19 mouse cellular contexts compared by ENCODE assay signal in genomic region chr10:69328656-69329046, GRCm38 (mm10). TPM values are rescaled to one million over a fixed set of nuclear protein-coding genes. Genes with fewer than 3 reads are reported as not detected.
DNase-seq lines count a peak whose midpoint lies in the region; ATAC-seq and TF ChIP-seq lines count a peak whose summit lies in the region.
"Had no signal": no experiment of that assay in that cellular context is flagged by ENCODE, and none has a peak within 500 bp of the region (broad histone marks: within the 10 kb centered on the region; RNA-seq: fewer than 3 reads in every experiment).

No protein-coding gene starts in this region.

- no peaks in the 10 kb centered on the region for H3K36me3 ChIP-seq in forebrain, postnatal 0 days (ENCODE audit: insufficient read depth)
- H3K36me3 ChIP-seq in forebrain, embryonic 14.5 days (ENCODE audit: control insufficient read depth, insufficient read depth, low read length) = no peaks in the 10 kb centered on the region
- H3K36me3 ChIP-seq in intestine, embryonic 15.5 days = 0 out of 2 replicates have a peak, but pooled peaks cover 4% of the 10 kb centered on the region
- H3K36me3 ChIP-seq in forebrain, embryonic 15.5 days = no peaks in the 10 kb centered on the region

- H3K27me3 ChIP-seq in forebrain, postnatal 0 days (ENCODE audit: insufficient read depth, low read length) = no peaks in the 10 kb centered on the region
- no peaks in the 10 kb centered on the region for H3K27me3 ChIP-seq in forebrain, embryonic 14.5 days (replicated peaks; ENCODE audit: control insufficient read depth, insufficient read depth, low read length)
- H3K27me3 ChIP-seq in intestine, embryonic 15.5 days (replicated peaks) = no peaks in the 10 kb centered on the region
- H3K27me3 ChIP-seq in forebrain, embryonic 15.5 days = no peaks in the 10 kb centered on the region
- H3K27me3 ChIP-seq: CH12.LX; heart, embryonic 12.5 days; limb, embryonic 12.5 days; Patski had no signal

- DNase-seq in forebrain, postnatal 0 days = peak; percentile 27
- DNase-seq in forebrain, embryonic 14.5 days (ENCODE audit: low spot score) = no peak
- peak; percentile 37 for DNase-seq in 416B (ENCODE audit: low read depth)
- DNase-seq in thymus, postnatal 25 days = no peak
- DNase-seq in ovary, adult 18-20 months (ENCODE audit: low spot score) = no peak
- DNase-seq: cerebellum, adult 11-12 months; cerebellum, postnatal 36 days; gastrocnemius, postnatal 36 days; heart, postnatal 4 days; kidney, adult 8-10 months; thymus, postnatal 4 days had no signal

- 49% methylated on average over 4 of the region's 4 CpGs for WGBS in forebrain, postnatal 0 days
- WGBS in forebrain, embryonic 14.5 days = 75% methylated on average over 4 of the region's 4 CpGs
- WGBS in intestine, embryonic 15.5 days = 54% methylated on average over 4 of the region's 4 CpGs
- WGBS in forebrain, embryonic 15.5 days = 65% methylated on average over 4 of the region's 4 CpGs

- peak; percentile 40; the same call in 1 of the 2 replicates for ATAC-seq in forebrain, postnatal 0 days
- no peak for ATAC-seq in forebrain, embryonic 14.5 days
- peak; percentile 51; the same call in 1 of the 2 replicates for ATAC-seq in intestine, embryonic 15.5 days
- ATAC-seq in megakaryocyte progenitor cell, adult 5-6 weeks (replicated peaks; ENCODE audit: poor library complexity) = peak; percentile 81
- no peak for ATAC-seq in forebrain, embryonic 15.5 days (replicated peaks)
- ATAC-seq: Patski had no signal

- no peak overlapping the region for H3K27ac ChIP-seq in forebrain, postnatal 0 days (ENCODE audit: low read depth, low read length)
- no peak overlapping the region for H3K27ac ChIP-seq in forebrain, embryonic 14.5 days (ENCODE audit: low read depth, low read length)
- H3K27ac ChIP-seq in intestine, embryonic 15.5 days = no peak overlapping the region
- no peak overlapping the region for H3K27ac ChIP-seq in forebrain, embryonic 15.5 days (replicated peaks)
- H3K27ac ChIP-seq: limb, embryonic 12.5 days had no signal

- H3K9ac ChIP-seq in forebrain, postnatal 0 days = no peak overlapping the region
- H3K9ac ChIP-seq in forebrain, embryonic 14.5 days (ENCODE audit: low read length) = no peak overlapping the region
- no peak overlapping the region for H3K9ac ChIP-seq in intestine, embryonic 15.5 days
- no peak overlapping the region for H3K9ac ChIP-seq in forebrain, embryonic 15.5 days (replicated peaks)
- H3K9ac ChIP-seq: heart, embryonic 12.5 days; limb, embryonic 12.5 days had no signal

- H3K4me1 ChIP-seq in forebrain, postnatal 0 days (ENCODE audit: insufficient read depth) = no peaks in the 10 kb centered on the region
- H3K4me1 ChIP-seq in forebrain, embryonic 14.5 days (ENCODE audit: control insufficient read depth, insufficient read depth, low read length) = no peaks in the 10 kb centered on the region
- no peaks in the 10 kb centered on the region for H3K4me1 ChIP-seq in intestine, embryonic 15.5 days (replicated peaks)
- H3K4me1 ChIP-seq in forebrain, embryonic 15.5 days = peaks cover 3% of the 10 kb centered on the region
- H3K4me1 ChIP-seq: heart, embryonic 12.5 days; limb, embryonic 12.5 days had no signal

- no peak for TF ChIP-seq CTCF in forebrain, postnatal 0 days (IDR thresholded peaks at IDR 0.05; ENCODE audit: low read depth)

- no peak overlapping the region for H3K4me2 ChIP-seq in forebrain, postnatal 0 days (ENCODE audit: low read depth)
- no peak overlapping the region for H3K4me2 ChIP-seq in forebrain, embryonic 14.5 days (ENCODE audit: low read length)
- no peak overlapping the region for H3K4me2 ChIP-seq in intestine, embryonic 15.5 days (replicated peaks)
- no peak overlapping the region for H3K4me2 ChIP-seq in forebrain, embryonic 15.5 days (replicated peaks)
- H3K4me2 ChIP-seq: heart, embryonic 12.5 days; limb, embryonic 12.5 days had no signal

- no peaks in the 10 kb centered on the region for H3K9me3 ChIP-seq in forebrain, postnatal 0 days (ENCODE audit: low read length)
- H3K9me3 ChIP-seq in forebrain, embryonic 14.5 days (replicated peaks; ENCODE audit: control insufficient read depth, low read length) = no peaks in the 10 kb centered on the region
- H3K9me3 ChIP-seq in intestine, embryonic 15.5 days = no peaks in the 10 kb centered on the region
- H3K9me3 ChIP-seq in forebrain, embryonic 15.5 days = no peaks in the 10 kb centered on the region
- H3K9me3 ChIP-seq: heart, embryonic 12.5 days; limb, embryonic 12.5 days had no signal

- H3K4me3 ChIP-seq in forebrain, postnatal 0 days (ENCODE audit: low read depth, low read length) = no peak overlapping the region
- H3K4me3 ChIP-seq in forebrain, embryonic 14.5 days (ENCODE audit: low read depth, low read length) = no peak overlapping the region
- no peak overlapping the region for H3K4me3 ChIP-seq in intestine, embryonic 15.5 days (replicated peaks)
- no peak overlapping the region for H3K4me3 ChIP-seq in forebrain, embryonic 15.5 days
- H3K4me3 ChIP-seq: heart, embryonic 12.5 days; limb, embryonic 12.5 days had no signal

RNA-seq across cellular contexts. Expression of gene Cdk1, which starts 24.1 kb away (rescaled TPM):
- total RNA-seq in forebrain, postnatal 0 days (2014; rRNA removed) = 44.1 and 51.3 TPM in 2 replicates
- polyA plus RNA-seq in forebrain, postnatal 0 days (2015; fragmentation: Nextera tagmentation; extraction: Ambion mirVana) = 47.7 and 55.3 TPM in 2 replicates
- polyA plus RNA-seq in forebrain, embryonic 14.5 days (2014; fragmentation: Nextera tagmentation; extraction: Ambion mirVana) = 209 and 304 TPM in 2 replicates
- polyA plus RNA-seq in intestine, embryonic 15.5 days (2015; fragmentation: Nextera tagmentation; extraction: Ambion mirVana) = 414 and 444 TPM in 2 replicates
- total RNA-seq in megakaryocyte progenitor cell, adult 5-6 weeks (2015) = 118 and 123 TPM in 2 replicates
- 276 and 278 TPM in 2 replicates for total RNA-seq in megakaryocyte progenitor cell, adult 5-6 weeks (2017)
- 179 and 208 TPM in 2 replicates for polyA plus RNA-seq in forebrain, embryonic 15.5 days (2015; fragmentation: Nextera tagmentation; extraction: Ambion mirVana)
- total RNA-seq: left cerebral cortex, adult 18-20 months had no signal

Comparison
In these comparisons a context has a peak if more than half of its experiments do, and no peak if none do; other contexts are left out.
1. ATAC-seq: peak in forebrain, postnatal 0 days (single experiment), intestine, embryonic 15.5 days (single experiment) and megakaryocyte progenitor cell, adult 5-6 weeks (single experiment); none in forebrain, embryonic 14.5 days (single experiment) and forebrain, embryonic 15.5 days (single experiment).
2. DNase-seq: peak in forebrain, postnatal 0 days (single experiment) and 416B (single experiment); none in forebrain, embryonic 14.5 days (single experiment), thymus, postnatal 25 days (single experiment) and ovary, adult 18-20 months (single experiment).